Mouse (Mus musculus): Measurements from ENCODE around the gene Mphosph9. TPM values are rescaled to one million over a fixed set of nuclear protein-coding genes. Genes with fewer than 3 reads are reported as not detected.
A peak's percentile ranks its signal among the peaks of the same experiment; 100 is the strongest.

Mphosph9 gene
- polyA plus RNA-seq, 1 experiment from 2014 or later = 8.7 TPM

DNA sequence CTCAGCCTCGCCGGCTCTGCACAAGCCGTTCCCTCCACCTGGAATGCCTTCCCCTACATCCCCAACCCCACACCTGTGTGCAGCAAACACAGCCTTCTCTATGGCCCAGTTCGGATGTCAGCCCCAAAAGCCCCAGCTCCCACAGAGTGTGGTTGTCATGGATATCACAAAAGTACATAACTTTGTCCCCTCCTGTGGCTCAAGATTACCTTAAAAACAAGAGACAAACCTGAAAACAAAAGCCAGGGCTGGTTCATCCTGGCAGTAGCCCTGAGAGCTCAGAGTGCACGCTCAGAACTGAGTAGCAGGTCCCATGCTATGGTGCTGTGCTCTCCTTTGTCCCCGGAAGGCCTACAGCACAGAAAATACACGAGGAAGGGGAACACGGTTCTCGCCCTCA is 122.6 kb downstream of the Mphosph9 start:
- Histone ChIP-seq H3K4me3 (no peak overlapping the region), H3K9me3 (replicated peaks) (no peaks in the 10 kb centered on the region), H3K4me2 (no peak overlapping the region), H3K4me1 (peaks cover 97% of the 10 kb centered on the region), H3K36me3 (no peaks in the 10 kb centered on the region; the same call in 1 of the 2 replicates), H3K9ac (no peak overlapping the region), H3K27ac (0 out of 2 replicates have a peak overlapping the region, but pooled peaks have one; percentile 25), H3K27me3 (replicated peaks) (no peaks in the 10 kb centered on the region)
- no peak for ATAC-seq
- 76% methylated on average over 9 of the region's 9 CpGs for WGBS (ENCODE audit: insufficient replicate concordance)

DNA sequence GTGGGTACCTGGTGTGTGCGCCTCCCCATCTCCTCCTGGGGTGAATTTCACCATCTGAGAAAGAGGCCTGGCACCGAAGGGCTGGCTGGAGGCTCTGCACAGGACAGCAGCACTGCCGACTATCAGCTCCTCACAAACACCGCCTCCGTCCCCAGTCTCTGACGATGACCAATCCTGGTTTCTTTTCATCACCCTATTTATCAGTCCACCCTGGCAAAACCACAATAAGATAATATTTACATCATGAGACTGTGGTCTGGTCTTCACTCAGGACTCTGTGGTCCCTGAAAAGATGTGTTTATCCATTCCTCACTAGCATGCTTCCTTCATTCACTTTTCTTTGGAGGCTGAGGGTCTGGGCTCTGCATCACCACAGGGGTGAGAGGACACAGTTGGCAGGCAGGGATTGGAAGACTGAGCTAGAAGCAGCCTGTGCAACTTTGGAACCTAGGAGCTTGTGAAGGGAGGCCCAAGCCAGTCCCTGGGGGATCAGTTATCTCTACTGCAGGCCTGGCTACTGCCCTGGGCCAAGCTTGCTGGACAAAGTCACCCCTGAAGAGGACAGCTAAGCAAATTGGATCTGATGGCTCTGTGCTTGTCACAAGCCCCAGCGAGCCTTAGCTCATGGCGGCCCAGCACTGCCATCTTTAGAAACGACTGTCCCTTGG is 123.5 kb downstream of the Mphosph9 start:
- Histone ChIP-seq H3K4me2 (peak overlapping the region; percentile 50), H3K27me3 (replicated peaks) (no peaks in the 10 kb centered on the region), H3K4me3 (no peak overlapping the region), H3K27ac (peak overlapping the region; percentile 62), H3K9me3 (replicated peaks) (no peaks in the 10 kb centered on the region), H3K36me3 (no peaks in the 10 kb centered on the region; the same call in 1 of the 2 replicates), H3K4me1 (peaks cover 97% of the 10 kb centered on the region), H3K9ac (no peak overlapping the region; the same call in 1 of the 2 replicates)
- WGBS (ENCODE audit: insufficient replicate concordance) = 29% methylated on average over 9 of the region's 9 CpGs
- peak; percentile 56 for ATAC-seq

DNA sequence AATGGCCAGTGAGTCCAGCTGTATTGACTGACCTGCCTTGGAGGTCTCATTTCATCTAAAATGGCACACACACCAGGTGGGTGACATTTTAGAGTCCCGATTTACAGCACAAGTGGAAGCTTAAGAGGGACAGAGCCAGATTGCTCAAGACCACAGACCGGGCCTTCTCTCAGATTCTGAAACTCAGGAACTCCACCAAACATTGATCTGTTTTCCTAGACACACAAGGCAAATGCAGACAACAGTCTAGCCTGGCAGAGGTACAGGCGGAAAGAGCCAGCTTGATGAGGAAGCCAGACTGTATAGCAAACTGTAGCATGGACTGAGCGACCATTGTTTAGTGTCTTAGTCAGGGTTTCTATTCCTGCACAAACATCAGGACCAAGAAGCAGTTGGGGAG is 124.5 kb downstream of the Mphosph9 start:
- Histone ChIP-seq H3K27me3 (replicated peaks) (no peaks in the 10 kb centered on the region), H3K9ac (no peak overlapping the region), H3K4me2 (0 out of 2 replicates have a peak overlapping the region, but pooled peaks have one; percentile 0), H3K4me1 (peaks cover 100% of the 10 kb centered on the region), H3K36me3 (no peaks in the 10 kb centered on the region; the same call in 1 of the 2 replicates), H3K9me3 (replicated peaks) (no peaks in the 10 kb centered on the region), H3K27ac (no peak overlapping the region), H3K4me3 (no peak overlapping the region)
- 70% methylated on average over 4 of the region's 4 CpGs for WGBS (ENCODE audit: insufficient replicate concordance)
- no peak for ATAC-seq

DNA sequence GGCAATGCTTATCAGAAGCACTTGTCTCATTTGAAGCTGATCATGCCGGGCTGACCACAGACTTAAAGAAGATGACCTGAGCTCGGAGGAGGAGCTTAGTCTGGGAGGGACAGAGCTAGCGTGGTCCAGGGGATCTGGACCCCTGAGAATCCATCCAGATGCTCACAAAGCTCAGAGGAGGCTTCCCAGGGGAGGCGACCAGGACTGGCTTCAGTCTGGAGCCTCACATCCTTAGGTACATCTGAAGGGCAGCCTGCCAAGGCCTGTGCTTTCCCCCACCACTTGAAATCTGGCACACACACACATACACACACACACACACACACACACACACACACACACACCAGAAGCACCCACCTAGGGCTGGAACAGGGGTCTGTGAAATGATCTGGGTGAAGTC is 125.7 kb downstream of the Mphosph9 start:
- no peak for ATAC-seq
- H3K27me3 ChIP-seq (replicated peaks) = no peaks in the 10 kb centered on the region
- peak overlapping the region; percentile 31; the same call in 1 of the 2 replicates for H3K27ac ChIP-seq
- no peak overlapping the region for H3K4me3 ChIP-seq
- H3K36me3 ChIP-seq = no peaks in the 10 kb centered on the region; the same call in 1 of the 2 replicates
- WGBS (ENCODE audit: insufficient replicate concordance) = 54% methylated on average over 4 of the region's 4 CpGs
- H3K9ac ChIP-seq = 0 out of 2 replicates have a peak overlapping the region, but pooled peaks have one; percentile 39
- H3K9me3 ChIP-seq (replicated peaks) = no peaks in the 10 kb centered on the region
- H3K4me1 ChIP-seq = peaks cover 100% of the 10 kb centered on the region
- H3K4me2 ChIP-seq = peak overlapping the region; percentile 34; the same call in 1 of the 2 replicates

DNA sequence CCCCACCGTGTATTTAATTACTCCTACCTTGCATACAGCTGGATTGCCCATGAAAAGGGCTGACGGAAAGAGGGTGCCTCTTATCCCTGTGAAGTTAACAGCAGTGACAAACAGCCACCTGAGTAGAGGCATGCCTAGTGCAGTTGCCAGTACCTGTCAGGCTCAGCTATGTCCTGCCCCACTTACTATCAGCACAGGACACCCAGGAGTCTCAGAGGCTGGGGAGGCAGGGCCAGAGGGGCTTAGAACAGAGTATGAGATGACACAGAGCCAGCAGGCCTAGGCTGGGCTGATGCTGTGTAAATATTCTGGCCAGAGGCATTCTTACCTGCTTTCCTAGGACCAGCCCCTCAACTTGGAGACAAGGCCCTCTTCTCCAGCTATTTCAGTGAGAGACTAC is 126.2 kb downstream of the Mphosph9 start:
- Histone ChIP-seq H3K27me3 (replicated peaks) (no peaks in the 10 kb centered on the region), H3K4me3 (no peak overlapping the region), H3K27ac (peak overlapping the region; percentile 31), H3K9me3 (replicated peaks) (no peaks in the 10 kb centered on the region), H3K9ac (peak overlapping the region; percentile 39; the same call in 1 of the 2 replicates), H3K36me3 (no peaks in the 10 kb centered on the region; the same call in 1 of the 2 replicates), H3K4me2 (peak overlapping the region; percentile 34), H3K4me1 (peaks cover 100% of the 10 kb centered on the region)
- ATAC-seq = peak; percentile 59
- WGBS (ENCODE audit: insufficient replicate concordance) = 69% methylated on average over 2 of the region's 2 CpGs

Other genes with a start within 250 kb of the Mphosph9 start
- gene Abcb9, start 232.2 kb downstream of the Mphosph9 start, polyA plus RNA-seq (2016; fragmentation: Nextera tagmentation; extraction: Ambion mirVana) = 5.0 and 5.6 TPM in 2 replicates
- gene Ogfod2, start 215.7 kb downstream of the Mphosph9 start, polyA plus RNA-seq (2016; fragmentation: Nextera tagmentation; extraction: Ambion mirVana) = 19.1 and 20.2 TPM in 2 replicates
- 94.1 and 100 TPM in 2 replicates for gene Arl6ip4, start 211.9 kb downstream of the Mphosph9 start, polyA plus RNA-seq (2016; fragmentation: Nextera tagmentation; extraction: Ambion mirVana)
- 2.5 and 3.7 TPM in 2 replicates for gene Pitpnm2, start 78.2 kb downstream of the Mphosph9 start, polyA plus RNA-seq (2016; fragmentation: Nextera tagmentation; extraction: Ambion mirVana)
- gene 2810006K23Rik, start 117 bp upstream of the Mphosph9 start, polyA plus RNA-seq (2016; fragmentation: Nextera tagmentation; extraction: Ambion mirVana) = 10.2 and 10.5 TPM in 2 replicates
- 91.0 and 104 TPM in 2 replicates for gene Cdk2ap1, start 35.1 kb upstream of the Mphosph9 start, polyA plus RNA-seq (2016; fragmentation: Nextera tagmentation; extraction: Ambion mirVana)
- gene Sbno1, start 98.0 kb upstream of the Mphosph9 start, polyA plus RNA-seq (2016; fragmentation: Nextera tagmentation; extraction: Ambion mirVana) = 60.1 and 65.7 TPM in 2 replicates
- 85.3 and 95.9 TPM in 2 replicates for gene Kmt5a, start 112.0 kb upstream of the Mphosph9 start, polyA plus RNA-seq (2016; fragmentation: Nextera tagmentation; extraction: Ambion mirVana)
- 9.4 and 11.5 TPM in 2 replicates for gene Rilpl2, start 150.4 kb upstream of the Mphosph9 start, polyA plus RNA-seq (2016; fragmentation: Nextera tagmentation; extraction: Ambion mirVana)
- gene Snrnp35, start 155.2 kb upstream of the Mphosph9 start, polyA plus RNA-seq (2016; fragmentation: Nextera tagmentation; extraction: Ambion mirVana) = 17.8 and 18.3 TPM in 2 replicates
- gene Rilpl1, start 203.4 kb upstream of the Mphosph9 start, polyA plus RNA-seq (2016; fragmentation: Nextera tagmentation; extraction: Ambion mirVana) = 4.5 and 4.9 TPM in 2 replicates
- gene Tmed2, start 212.7 kb upstream of the Mphosph9 start, polyA plus RNA-seq (2016; fragmentation: Nextera tagmentation; extraction: Ambion mirVana) = 394 and 403 TPM in 2 replicates
- 11.9 and 12.4 TPM in 2 replicates for gene Ddx55, start 224.9 kb upstream of the Mphosph9 start, polyA plus RNA-seq (2016; fragmentation: Nextera tagmentation; extraction: Ambion mirVana)